7 mouse cellular contexts compared by ENCODE assay signal in genomic region chr3:65658721-65659619, GRCm38 (mm10). TPM values are rescaled to one million over a fixed set of nuclear protein-coding genes. Genes with fewer than 3 reads are reported as not detected.
DNase-seq lines count a peak whose midpoint lies in the region; ATAC-seq and TF ChIP-seq lines count a peak whose summit lies in the region.

No protein-coding gene starts in this region.

- H3K4me1 ChIP-seq in embryonic facial prominence, embryonic 10.5 days = peaks cover 46% of the 10 kb centered on the region
- peaks cover 13% of the 10 kb centered on the region; the same call in 1 of the 2 replicates for H3K4me1 ChIP-seq in limb, embryonic 15.5 days
- peaks cover 6% of the 10 kb centered on the region; the same call in 1 of the 2 replicates for H3K4me1 ChIP-seq in midbrain, postnatal 0 days (ENCODE audit: insufficient read depth, low read length)

- peak overlapping the region; percentile 91 for H3K4me2 ChIP-seq in limb, embryonic 15.5 days
- H3K4me2 ChIP-seq in midbrain, postnatal 0 days (ENCODE audit: low read depth, low read length, poor library complexity, severe bottlenecking) = peak overlapping the region; percentile 96

- peak overlapping the region; percentile 69 for H3K9ac ChIP-seq in limb, embryonic 15.5 days
- H3K9ac ChIP-seq in midbrain, postnatal 0 days (replicated peaks; ENCODE audit: low read length, poor library complexity, severe bottlenecking) = peak overlapping the region; percentile 54

- peak; percentile 72 for ATAC-seq in limb, embryonic 15.5 days (ENCODE audit: insufficient number of reproducible peaks, low FRiP score, low TSS enrichment, low read depth)
- ATAC-seq in midbrain, postnatal 0 days (ENCODE audit: low FRiP score) = peak; percentile 72

- peak overlapping the region; percentile 95 for H3K27ac ChIP-seq in embryonic facial prominence, embryonic 10.5 days (replicated peaks)
- peak overlapping the region; percentile 77 for H3K27ac ChIP-seq in limb, embryonic 15.5 days
- H3K27ac ChIP-seq in midbrain, postnatal 0 days (ENCODE audit: low read depth, low read length) = peak overlapping the region; percentile 3; the same call in 1 of the 2 replicates

- H3K36me3 ChIP-seq in embryonic facial prominence, embryonic 10.5 days (replicated peaks) = no peaks in the 10 kb centered on the region
- H3K36me3 ChIP-seq in limb, embryonic 15.5 days = no peaks in the 10 kb centered on the region
- H3K36me3 ChIP-seq in midbrain, postnatal 0 days (ENCODE audit: insufficient read depth, low read length) = no peaks in the 10 kb centered on the region

- H3K27me3 ChIP-seq in embryonic facial prominence, embryonic 10.5 days (replicated peaks; ENCODE audit: low read depth, poor library complexity, severe bottlenecking) = peaks cover 31% of the 10 kb centered on the region
- H3K27me3 ChIP-seq in limb, embryonic 15.5 days = peaks cover 25% of the 10 kb centered on the region
- 0 out of 2 replicates have a peak, but pooled peaks cover 2% of the 10 kb centered on the region for H3K27me3 ChIP-seq in midbrain, postnatal 0 days (ENCODE audit: insufficient read depth, low read length)

- peak; percentile 64 for DNase-seq in adrenal gland, adult 8-10 months
- DNase-seq in embryonic facial prominence, embryonic 10.5 days (ENCODE audit: low spot score) = peak; percentile 84
- DNase-seq in heart, adult 8-10 months (ENCODE audit: low spot score) = peak; percentile 65
- DNase-seq in kidney, adult 8-10 months = peak; percentile 69 to 71
- DNase-seq in midbrain, postnatal 0 days (ENCODE audit: low spot score) = peak; percentile 61
- peak; percentile 24 to 65 for DNase-seq in spleen, postnatal 10 days (ENCODE audit: low spot score in 2 of 2)

- under 1% methylated on average over 72 of the region's 72 CpGs for WGBS in embryonic facial prominence, embryonic 10.5 days
- WGBS in limb, embryonic 15.5 days = under 1% methylated on average over 72 of the region's 72 CpGs
- under 1% methylated on average over 72 of the region's 72 CpGs for WGBS in midbrain, postnatal 0 days

- peak overlapping the region; percentile 76 for H3K4me3 ChIP-seq in embryonic facial prominence, embryonic 10.5 days
- peak overlapping the region; percentile 62 for H3K4me3 ChIP-seq in limb, embryonic 15.5 days
- peak overlapping the region; percentile 53 for H3K4me3 ChIP-seq in midbrain, postnatal 0 days (ENCODE audit: low read depth, low read length)

- no peak; the same call in 1 of the 2 replicates for TF ChIP-seq CTCF in midbrain, postnatal 0 days (IDR thresholded peaks at IDR 0.05)

- no peaks in the 10 kb centered on the region for H3K9me3 ChIP-seq in embryonic facial prominence, embryonic 10.5 days
- H3K9me3 ChIP-seq in limb, embryonic 15.5 days = no peaks in the 10 kb centered on the region
- H3K9me3 ChIP-seq in midbrain, postnatal 0 days (ENCODE audit: low read length) = no peaks in the 10 kb centered on the region

RNA-seq across cellular contexts. Expression of gene Lekr1, which starts 7.1 kb away (rescaled TPM):
- total RNA-seq in adrenal gland, adult 8-10 months (2022) = 1 to 10 TPM; 2.3 to 3.8 (median 3.1) TPM
- polyA plus RNA-seq in embryonic facial prominence, embryonic 10.5 days (2016; fragmentation: Nextera tagmentation; extraction: Ambion mirVana) = 4.0 and 5.3 TPM in 2 replicates
- total RNA-seq in heart, adult 8-10 months (2022) = 1 to 10 TPM in 3 of 4 experiments, under 1 TPM in 1; 0.98 to 4.6 (median 2.7) TPM
- 6.7 and 7.2 TPM in 2 replicates for polyA plus RNA-seq in limb, embryonic 15.5 days (2015; fragmentation: Nextera tagmentation; extraction: Ambion mirVana)
- total RNA-seq in midbrain, postnatal 0 days (2014; rRNA removed) = 2.2 and 5.9 TPM in 2 replicates
- polyA plus RNA-seq in midbrain, postnatal 0 days (2015; fragmentation: Nextera tagmentation; extraction: Ambion mirVana) = 4.1 and 5.0 TPM in 2 replicates

Comparison
In these comparisons a context has a peak if more than half of its experiments do, and no peak if none do; other contexts are left out.
1. Peak in every context shown above with its lines: DNase-seq, ATAC-seq, H3K4me3 ChIP-seq and H3K27ac ChIP-seq.
2. H3K27ac ChIP-seq: peak in every context shown above with its lines; median percentile 95 in embryonic facial prominence, embryonic 10.5 days; 77 in limb, embryonic 15.5 days; 3 in midbrain, postnatal 0 days.